Mouse (Mus musculus) colon, adult 2 months (tissue): ENCODE results near the gene Exosc7. TPM values are rescaled to one million over a fixed set of nuclear protein-coding genes. Genes with fewer than 3 reads are reported as not detected.

ENCODE experiments used
- polyA plus RNA-seq: library from polyadenylated mRNA; depleted of rRNA; stranded (reverse); fragments of >200 nt; gene quantifications from 2 replicates; pipeline ENCODE4 v1.2.3, GENCODE M21; 2012; rRNA removed

The Exosc7 gene
- 14.6 and 16.3 TPM in 2 replicates for polyA plus RNA-seq

DNA sequence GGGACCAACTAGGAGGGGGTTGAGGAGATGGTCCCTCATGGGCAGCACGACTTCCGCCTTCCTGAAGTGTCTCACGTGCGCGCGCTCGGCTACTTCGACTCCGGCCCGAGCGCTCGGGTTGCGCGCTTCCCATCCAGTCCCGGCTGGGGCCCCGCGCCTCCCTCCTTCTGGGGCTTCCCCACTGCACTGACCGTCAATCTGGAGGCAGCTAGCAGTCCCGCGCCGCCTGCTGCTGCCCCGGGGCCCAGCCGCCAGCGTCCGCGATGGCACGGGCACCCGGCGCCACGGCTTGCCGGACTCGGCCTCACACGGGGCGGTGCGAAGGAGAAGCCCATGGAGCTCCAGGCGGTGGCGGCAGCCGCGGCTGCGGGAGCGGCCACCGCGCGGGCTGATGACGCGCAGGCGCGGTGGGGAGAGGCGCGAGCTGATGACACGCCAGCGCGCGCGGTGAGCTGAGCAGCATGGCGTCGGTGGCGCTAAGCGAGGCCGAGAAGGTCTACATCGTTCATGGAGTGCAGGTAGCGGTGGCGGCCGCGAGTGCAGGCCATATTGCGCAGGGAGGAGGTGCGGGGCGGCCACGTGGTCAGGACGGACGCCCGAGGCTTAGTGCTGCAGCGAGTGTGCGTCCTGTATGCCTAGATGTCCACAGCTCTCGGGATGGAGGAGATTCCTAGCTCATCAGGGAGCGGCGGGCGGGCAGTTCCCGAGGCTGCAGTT is at the start of gene Exosc7, which contains the start of gene Zdhhc3:
Exosc7 (plus strand) TSS at position 411 of the 717 bp plus-strand sequence.
Zdhhc3 (minus strand) TSS at position 401 of the 717 bp plus-strand sequence.

DNA sequence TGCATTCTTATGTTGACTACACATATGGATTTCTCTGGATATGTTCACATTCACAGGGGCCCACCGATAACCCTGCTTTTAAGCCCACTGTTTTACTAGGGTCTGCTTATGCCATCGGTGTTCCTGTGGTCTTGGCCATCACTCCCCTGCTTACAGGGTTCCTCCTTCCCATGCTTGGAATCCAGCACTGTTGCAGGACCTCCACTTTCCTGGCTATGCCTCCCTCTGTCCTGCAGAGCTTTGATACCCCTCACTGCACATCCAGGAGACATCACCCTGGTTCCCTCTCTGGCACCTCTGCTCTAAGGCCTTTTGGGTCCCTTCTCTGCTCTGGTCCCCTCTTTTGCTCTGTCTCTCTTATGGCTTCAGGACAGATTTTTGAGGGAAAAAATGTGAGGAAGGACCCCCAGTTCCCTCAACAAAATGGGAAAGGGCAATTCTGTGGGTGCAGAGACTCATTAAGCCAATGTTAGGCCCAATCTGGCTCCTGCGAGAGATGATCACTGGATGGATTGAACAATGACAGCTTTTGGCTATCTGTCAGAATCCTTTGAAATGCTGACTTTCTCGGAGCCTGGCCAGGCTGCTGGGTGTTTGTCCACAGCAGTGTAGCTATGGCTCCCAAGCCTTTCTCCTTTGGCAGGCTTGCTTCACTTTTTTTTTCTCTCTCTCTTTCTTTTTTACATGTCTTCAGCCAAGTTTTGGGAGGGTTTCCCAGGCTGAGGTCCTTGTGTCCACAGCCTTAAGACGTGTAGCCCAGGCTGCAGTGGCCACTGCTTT is 37.4 kb downstream of the Exosc7 start, which contains the start of gene Clec3b:
Clec3b (plus strand) TSS at position 706 of the 780 bp plus-strand sequence.

Other genes starting within 250 kb of the Exosc7 start
- gene Zfp445, start 247.2 kb upstream of the Exosc7 start, polyA plus RNA-seq = 13.3 and 14.7 TPM in 2 replicates
- 3.0 and 3.2 TPM in 2 replicates for gene Zkscan7, start 227.5 kb upstream of the Exosc7 start, polyA plus RNA-seq
- 0.42 and 0.45 TPM in 2 replicates for gene Zfp105, start 190.1 kb upstream of the Exosc7 start, polyA plus RNA-seq
- 1.5 and 1.9 TPM in 2 replicates for gene 1110059G10Rik, start 162.2 kb upstream of the Exosc7 start, polyA plus RNA-seq
- 1.7 and 3.0 TPM in 2 replicates for gene Kif15, start 162.2 kb upstream of the Exosc7 start, polyA plus RNA-seq
- gene Tmem42, start 91.9 kb upstream of the Exosc7 start, polyA plus RNA-seq = 12.4 and 20.1 TPM in 2 replicates
- gene Tgm4, start 78.5 kb upstream of the Exosc7 start, polyA plus RNA-seq = 0.06 TPM in 1 of 2 replicates, not detected in the other
- 162 and 307 TPM in 2 replicates for gene Zdhhc3, start within 50 bp of the Exosc7 start, polyA plus RNA-seq
- gene Clec3b, start 37.7 kb downstream of the Exosc7 start, polyA plus RNA-seq = 131 and 140 TPM in 2 replicates
- gene Cdcp1, start 102.8 kb downstream of the Exosc7 start, polyA plus RNA-seq = 29.7 and 31.2 TPM in 2 replicates
- gene Tmem158, start 147.5 kb downstream of the Exosc7 start, polyA plus RNA-seq = 49.6 and 53.5 TPM in 2 replicates